Mouse (Mus musculus): Measurements from ENCODE around the gene Fam155a. TPM values are rescaled to one million over a fixed set of nuclear protein-coding genes. Genes with fewer than 3 reads are reported as not detected.

Fam155a gene
- total RNA-seq, 4 experiments from 2014 or later, result 8.3 to 13.6 (median 10.9) TPM

DNA sequence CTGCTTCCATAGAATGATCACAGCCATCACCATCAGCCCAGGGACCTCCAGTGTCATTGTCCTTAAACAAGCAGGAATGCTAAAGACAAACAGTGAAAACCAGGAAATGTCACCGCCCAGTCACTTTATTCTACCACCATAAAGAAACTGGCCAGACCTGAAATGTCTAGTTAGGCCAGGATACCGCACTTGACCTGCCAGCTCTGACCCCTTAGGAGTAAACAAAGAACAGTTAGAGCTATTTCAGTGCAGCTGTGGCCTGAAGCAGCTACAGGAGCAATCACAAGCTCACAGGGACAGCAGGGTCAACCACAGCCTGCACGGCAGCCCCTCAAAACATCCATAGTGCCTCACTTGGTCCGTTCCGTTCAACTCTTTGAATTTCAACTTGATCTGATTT lies 599.1 kb downstream of the Fam155a start:
- DNase-seq, result no peak

DNA sequence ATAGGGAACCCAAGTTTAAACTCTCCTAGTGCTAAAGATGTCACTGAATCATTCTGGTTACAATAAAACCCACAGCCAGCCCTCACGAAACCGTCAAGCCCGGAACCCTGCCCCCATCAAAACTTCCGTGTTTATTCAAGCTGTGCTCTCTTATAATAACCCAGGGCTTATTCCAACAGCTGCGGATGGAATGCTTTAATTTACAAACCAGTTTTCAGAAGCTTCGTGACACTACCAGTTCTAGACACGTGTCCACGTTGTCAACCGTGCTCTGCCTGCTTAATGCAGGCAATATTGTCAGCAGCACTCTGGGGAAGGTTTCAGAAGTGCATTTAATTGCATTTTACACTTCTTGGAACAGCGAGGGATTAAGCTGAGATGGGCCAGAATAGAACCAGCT lies 603.0 kb downstream of the Fam155a start:
- no peak for DNase-seq

DNA sequence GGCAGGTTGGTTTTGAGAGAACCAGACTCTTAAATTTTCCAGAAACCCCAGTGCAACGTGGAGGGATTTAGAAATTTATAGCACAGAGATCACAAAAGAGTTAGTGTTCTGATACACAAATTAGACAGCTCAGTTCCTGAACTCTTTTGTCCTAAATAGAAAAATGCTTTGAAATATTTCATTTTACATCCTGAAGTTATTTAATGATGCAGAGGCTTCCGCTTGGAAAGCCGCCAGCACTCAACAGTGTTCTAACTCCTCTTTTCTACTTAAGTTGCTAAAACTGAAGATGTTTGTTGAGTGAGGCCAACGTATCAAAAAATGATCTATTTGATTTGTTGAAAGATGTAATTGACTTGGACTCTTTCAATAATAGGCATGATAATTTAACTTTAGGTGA lies 609.4 kb downstream of the Fam155a start:
- no peak for DNase-seq

GRCm38 (mm10) chr8:9159322-9159721 lies 611.6 kb downstream of the Fam155a start:
- DNase-seq, result no peak

- no peak for DNase-seq
These were observed 612.3 kb downstream of the Fam155a start for GRCm38 (mm10) chr8:9158652-9159051.

DNA sequence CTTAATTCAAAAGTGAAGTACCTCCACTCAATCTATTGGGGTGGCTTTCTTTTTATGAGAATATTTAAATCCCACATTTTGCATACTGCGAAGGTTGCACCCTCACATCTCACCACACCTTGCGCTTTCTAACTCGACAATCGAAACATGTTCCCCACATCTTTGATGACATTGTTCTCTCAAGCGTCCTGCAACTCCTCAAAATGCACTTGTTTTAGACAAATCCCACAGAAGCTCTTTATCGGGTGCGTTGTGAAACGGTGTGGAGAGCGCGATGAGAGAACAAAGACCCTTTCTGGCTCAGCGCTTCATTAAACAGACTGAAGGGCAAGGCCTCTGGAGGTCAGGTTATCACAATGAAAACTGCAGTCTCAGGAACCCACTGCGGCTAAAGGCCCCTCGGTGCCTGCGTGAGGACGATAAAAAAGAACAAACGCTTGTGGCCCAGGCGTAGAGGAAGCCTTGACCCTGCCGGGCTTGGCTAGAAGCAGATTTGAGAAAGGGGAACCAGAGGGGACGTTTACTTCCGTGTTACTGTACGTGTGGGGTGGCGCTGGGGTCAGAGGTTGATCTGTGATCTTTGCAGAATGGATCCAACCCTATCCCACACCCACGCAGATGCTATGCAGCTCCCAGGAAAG lies 613.7 kb downstream of the Fam155a start:
- DNase-seq, result no peak

Small RNA genes lying within 50 kb of the gene (microRNA-seq; reads per million reads assigned to microRNA genes)
- gene Gm47312, result 0 reads per million in 2 experiments

Other genes starting within 250 kb of the Fam155a start
- gene Gm10217, start 93.1 kb upstream of the Fam155a start, total RNA-seq (2022), result not detected
- 1 to 10 TPM; 7.1 to 9.8 (median 8.5) TPM for gene Lig4, start 206.5 kb upstream of the Fam155a start, total RNA-seq (2022)
- 10 to 100 TPM; 20.3 to 23.0 (median 21.6) TPM for gene Abhd13, start 206.5 kb upstream of the Fam155a start, total RNA-seq (2022)
- gene Tnfsf13b, start 235.3 kb upstream of the Fam155a start, total RNA-seq (2022), result 1 to 10 TPM; 5.7 to 8.6 (median 7.5) TPM